Mouse (Mus musculus) brain, embryonic 14.5 days (tissue): ENCODE measurements around the gene Gpatch8. TPM values are rescaled to one million over a fixed set of nuclear protein-coding genes. Genes with fewer than 3 reads are reported as not detected.

ENCODE experiments used
- DNase-seq: peaks from one replicate; pipeline ENCODE4 v3.0.0-alpha.2; 2011; ENCODE audit warnings: low read depth
- CTCF ChIP-seq: fragments of 200-500 bp; IDR thresholded peaks from 2 replicates; pipeline ENCODE4 v1.5.1; 2012; ENCODE audit warnings: inconsistent platforms, mild to moderate bottlenecking, moderate library complexity, borderline replicate concordance; ENCODE audit not compliant: insufficient read depth, insufficient read length; ENCODE audit errors: extremely low read depth
- POLR2A ChIP-seq: fragments of 200-500 bp; IDR thresholded peaks from 2 replicates; pipeline ENCODE4 v1.6.1; 2012; ENCODE audit warnings: mild to moderate bottlenecking, inconsistent platforms, borderline replicate concordance; ENCODE audit not compliant: poor library complexity, insufficient read depth, insufficient read length, severe bottlenecking; ENCODE audit errors: extremely low read depth
- polyA plus RNA-seq: library from polyadenylated mRNA; depleted of rRNA; stranded (reverse); fragments of >200 nt; gene quantifications from 2 replicates; pipeline ENCODE4 v1.2.3, GENCODE M21; 2012; rRNA removed

Gpatch8 gene
- 46.1 and 58.4 TPM in 2 replicates for polyA plus RNA-seq

DNA sequence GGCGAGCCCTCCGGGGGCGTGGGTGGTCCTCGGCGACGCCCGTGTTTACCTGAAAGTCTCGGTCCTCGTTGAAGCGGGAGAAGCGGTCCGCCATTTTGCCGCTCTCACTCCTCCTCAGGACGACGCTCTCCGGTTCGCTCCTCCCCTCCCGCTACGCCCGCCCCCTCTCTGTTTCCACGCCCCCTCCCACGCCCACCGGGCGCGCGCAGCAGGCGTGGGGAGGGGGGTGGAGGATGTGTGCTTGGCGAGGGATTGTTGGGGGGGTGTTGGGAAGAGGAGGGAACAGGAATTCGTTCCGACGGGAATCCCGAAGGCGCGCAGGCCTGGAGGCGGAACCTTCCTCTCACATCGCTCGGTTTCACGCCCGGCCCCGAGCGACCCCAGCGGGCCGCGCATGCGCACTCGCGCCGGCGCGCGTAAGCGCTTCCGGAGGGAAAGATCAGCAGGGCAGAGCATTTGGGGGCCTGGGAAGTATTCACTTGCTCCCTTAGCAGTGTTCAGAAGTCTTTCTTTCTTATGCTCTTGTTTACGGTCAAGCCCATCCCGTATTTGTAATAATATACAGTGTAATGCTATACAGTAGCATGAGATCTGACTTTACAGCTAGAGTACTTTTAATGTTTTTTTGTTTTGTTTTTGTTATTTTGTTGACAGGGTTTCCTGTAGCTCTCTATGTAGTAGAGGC, at the start of gene Gpatch8:
Gene Gpatch8, minus strand, starts transcription at position 362 of the 685 bp plus-strand sequence.
- TF ChIP-seq CTCF (no peak), POLR2A (peak; percentile 83; the same call in 1 of the 2 replicates)
- peak; percentile 100 for DNase-seq

DNA sequence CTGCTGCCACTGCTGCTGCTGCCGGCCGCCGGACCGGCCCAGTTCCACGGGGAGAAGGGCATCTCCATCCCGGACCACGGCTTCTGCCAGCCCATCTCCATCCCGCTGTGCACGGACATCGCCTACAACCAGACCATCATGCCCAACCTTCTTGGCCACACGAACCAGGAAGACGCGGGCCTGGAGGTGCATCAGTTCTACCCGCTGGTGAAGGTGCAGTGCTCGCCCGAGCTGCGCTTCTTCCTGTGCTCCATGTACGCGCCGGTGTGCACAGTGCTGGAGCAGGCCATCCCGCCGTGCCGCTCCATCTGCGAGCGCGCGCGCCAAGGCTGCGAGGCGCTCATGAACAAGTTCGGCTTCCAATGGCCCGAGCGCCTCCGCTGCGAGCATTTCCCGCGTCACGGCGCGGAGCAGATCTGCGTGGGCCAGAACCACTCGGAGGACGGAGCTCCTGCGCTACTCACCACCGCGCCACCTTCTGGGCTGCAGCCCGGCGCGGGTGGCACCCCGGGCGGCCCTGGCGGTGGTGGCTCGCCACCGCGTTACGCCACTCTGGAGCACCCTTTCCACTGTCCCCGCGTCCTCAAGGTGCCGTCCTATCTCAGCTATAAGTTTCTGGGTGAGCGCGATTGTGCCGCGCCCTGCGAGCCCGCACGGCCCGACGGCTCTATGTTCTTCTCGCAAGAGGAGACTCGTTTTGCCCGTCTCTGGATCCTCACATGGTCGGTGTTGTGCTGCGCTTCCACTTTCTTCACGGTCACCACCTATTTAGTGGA, 48.8 kb upstream of the Gpatch8 start:
- DNase-seq, result peak; percentile 80
- TF ChIP-seq POLR2A, result no peak
- TF ChIP-seq CTCF, result peak; percentile 23; the same call in 1 of the 2 replicates

DNA sequence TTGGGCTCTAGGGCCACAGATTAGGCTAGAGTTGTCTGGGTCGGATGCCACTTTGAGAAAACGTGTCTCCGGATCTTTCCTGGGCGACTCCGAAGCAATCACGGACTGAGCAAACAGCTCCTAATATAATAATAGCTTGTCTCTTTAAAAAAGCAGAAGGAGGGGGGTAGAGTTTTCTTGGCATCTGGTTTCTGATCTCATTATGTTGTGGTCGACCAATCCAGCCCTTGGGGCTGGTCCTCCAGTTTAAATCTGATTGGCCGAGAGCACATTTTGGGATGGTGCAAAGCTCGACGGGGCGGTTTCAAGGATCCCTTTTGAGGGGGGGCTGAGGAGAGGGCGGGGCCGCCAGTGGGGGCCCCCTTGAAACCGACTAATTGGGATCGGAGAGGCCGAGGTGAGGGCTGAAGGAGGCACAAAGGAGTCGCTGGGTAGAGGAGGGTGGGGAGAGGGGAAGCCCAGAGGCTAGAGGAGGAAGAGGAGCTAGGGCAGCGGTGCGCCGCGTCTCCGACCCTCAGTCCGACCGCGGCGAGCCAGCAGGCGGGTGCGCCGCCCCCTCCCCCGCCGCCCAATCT, 47.9 kb upstream of the Gpatch8 start, which contains the start of gene Fzd2:
Gene Fzd2, plus strand, starts transcription at position 387 of the 575 bp plus-strand sequence.
- DNase-seq, result peak; percentile 99
- no peak for TF ChIP-seq CTCF
- TF ChIP-seq POLR2A, result peak; percentile 82

DNA sequence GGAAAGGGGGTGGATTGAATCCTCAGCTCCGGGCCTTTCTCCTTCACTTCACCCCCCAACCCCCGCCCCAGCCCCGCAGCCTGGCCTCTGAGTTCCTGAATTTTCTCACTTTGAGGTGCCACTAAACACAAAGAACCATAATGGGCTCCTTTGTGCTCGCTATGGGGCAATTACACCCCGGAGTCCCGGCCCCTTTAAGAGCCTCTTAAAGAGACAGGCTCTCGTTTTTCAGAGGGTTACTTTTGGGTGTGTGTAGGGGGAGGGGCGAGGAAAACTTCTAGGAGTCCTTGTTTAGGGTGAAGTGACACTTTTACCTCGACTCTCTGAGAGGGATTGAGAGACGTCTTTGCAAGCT, 47.3 kb upstream of the Gpatch8 start:
- DNase-seq, result peak; percentile 96
- TF ChIP-seq CTCF (no peak), POLR2A (0 out of 2 replicates have a peak, but pooled peaks have one; percentile 7)

DNA sequence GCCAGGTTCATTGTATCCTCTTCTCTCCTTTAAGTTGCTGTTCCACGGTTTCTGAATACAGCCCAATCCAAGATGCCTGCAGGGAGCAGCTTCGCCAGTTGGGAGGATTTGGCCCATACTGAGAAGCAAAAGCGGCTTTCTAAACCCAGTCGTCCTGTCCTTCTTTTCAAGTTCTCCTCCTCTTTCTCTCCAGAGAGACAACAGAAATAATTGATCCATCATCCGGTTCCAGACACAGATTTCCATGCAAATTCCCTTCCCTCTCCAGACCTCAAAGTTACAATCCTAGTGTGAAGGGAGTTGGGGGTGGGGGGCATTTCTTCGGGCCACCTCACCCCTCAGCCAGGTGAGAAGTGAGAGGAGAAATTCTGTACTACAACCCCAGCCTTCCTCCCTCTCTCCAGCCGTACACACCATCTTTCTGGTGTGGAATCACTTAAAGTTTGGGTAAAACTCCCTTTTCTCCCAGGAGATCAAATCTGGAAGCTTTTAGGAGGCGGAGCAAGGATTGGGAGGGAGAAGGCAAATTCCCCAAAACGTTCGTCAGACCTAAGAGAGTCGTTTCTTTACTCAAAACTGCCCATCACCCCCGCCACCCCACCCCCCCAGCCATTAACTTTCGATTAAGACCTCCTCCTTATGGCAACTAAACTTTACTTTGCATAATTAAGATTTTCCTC, 46.8 kb upstream of the Gpatch8 start:
- DNase-seq, result peak; percentile 59

DNA sequence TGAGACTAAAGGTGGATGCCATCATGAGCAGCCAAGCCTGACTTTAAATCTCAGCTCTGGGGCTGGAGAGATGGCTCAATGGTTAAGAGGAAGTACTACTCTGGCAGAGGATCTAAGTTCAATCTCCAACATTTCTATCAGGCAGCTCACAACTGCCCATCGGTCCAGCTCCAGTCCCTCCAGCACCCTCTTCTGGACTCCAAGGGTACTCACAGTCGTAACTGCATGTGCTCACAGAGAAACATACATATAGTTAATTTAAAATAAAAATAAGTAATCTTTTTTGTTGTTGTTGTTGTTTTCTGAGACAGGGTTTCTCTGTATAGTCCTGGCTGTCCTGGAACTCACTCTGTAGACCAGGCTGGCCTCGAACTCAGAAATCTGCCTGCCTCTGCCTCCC, 43.7 kb upstream of the Gpatch8 start:
- DNase-seq, result peak; percentile 35

More for the DNA sequence above, 46.8 kb upstream of the Gpatch8 start:
- TF ChIP-seq POLR2A (no peak), CTCF (no peak)

GRCm38 (mm10) chr11:102595341-102595820, 39.2 kb upstream of the Gpatch8 start:
- peak; percentile 81 for DNase-seq
- TF ChIP-seq CTCF (no peak), POLR2A (no peak)

More for the DNA sequence above, 43.7 kb upstream of the Gpatch8 start:
- TF ChIP-seq CTCF (peak; percentile 45; the same call in 1 of the 2 replicates), POLR2A (no peak)

GRCm38 (mm10) chr11:102587554-102587953, 31.4 kb upstream of the Gpatch8 start:
- TF ChIP-seq CTCF (peak; percentile 42; the same call in 1 of the 2 replicates), POLR2A (no peak)
- DNase-seq, result no peak

DNA sequence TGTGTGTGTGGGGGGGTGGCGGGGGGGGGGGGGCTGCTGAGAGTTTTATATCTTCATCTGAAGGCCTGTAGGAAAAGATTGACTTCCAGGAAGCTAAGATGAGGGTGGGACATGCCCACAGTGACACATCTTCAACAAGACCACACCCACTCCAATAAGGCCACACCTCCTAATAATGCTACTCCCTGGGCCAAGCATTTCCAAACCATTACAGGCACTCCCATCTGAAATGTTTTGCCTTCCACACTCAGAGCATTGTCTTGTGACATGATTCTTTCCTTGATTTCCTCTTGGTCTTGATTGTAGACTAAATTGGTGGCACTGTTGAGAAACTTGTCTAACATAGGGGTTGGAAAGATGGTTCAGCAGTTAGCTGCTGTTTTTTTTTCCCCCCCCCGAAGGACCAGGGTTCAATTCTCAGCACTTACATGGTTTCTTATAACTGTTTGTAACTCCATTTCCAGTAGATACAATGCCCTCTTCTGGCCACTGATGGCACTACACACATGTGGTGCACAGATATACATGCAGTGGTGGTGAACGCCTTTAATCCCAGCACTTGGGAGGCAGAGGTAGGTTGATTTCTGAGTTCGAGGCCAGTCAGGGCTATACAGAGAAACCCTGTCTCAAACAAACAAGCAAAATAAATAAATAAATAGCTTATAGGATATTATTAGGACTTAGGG, 30.4 kb upstream of the Gpatch8 start:
- TF ChIP-seq POLR2A, result no peak
- TF ChIP-seq CTCF, result no peak
- DNase-seq, result no peak

DNA sequence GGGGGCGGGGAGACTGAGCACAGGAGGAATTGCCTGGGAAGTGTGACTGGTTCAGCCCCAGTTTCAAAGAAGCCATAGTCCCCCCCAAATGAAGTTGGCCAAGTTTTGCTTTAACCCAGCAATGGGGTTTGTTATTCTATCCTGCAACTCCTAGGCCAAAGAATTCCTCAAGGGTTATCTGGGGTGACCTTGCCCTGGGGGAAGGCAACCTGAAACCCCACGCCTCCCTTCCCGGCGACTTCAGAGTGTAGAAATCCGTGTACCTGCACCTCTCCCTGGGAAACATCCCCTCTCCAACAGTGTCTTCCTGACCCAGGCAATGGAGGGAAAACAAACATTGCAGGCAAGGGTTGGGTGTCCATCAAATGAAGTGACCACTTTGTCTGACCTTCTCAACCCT, 26.5 kb upstream of the Gpatch8 start:
- no peak for DNase-seq
- TF ChIP-seq CTCF (no peak), POLR2A (no peak)
